Mouse (Mus musculus) small intestine, adult 2 months (tissue): ENCODE data around the gene Txnip.

Experiments used
- CTCF ChIP-seq: fragments of 200-500 bp; IDR thresholded peaks from 2 replicates; pipeline ENCODE4 v1.5.1; 2012; ENCODE audit warnings: low read depth, mild to moderate bottlenecking, control low read depth, inconsistent platforms, low read length, moderate library complexity, mixed read lengths; ENCODE audit not compliant: insufficient replicate concordance, insufficient read length; ENCODE audit errors: extremely low read depth
- POLR2A ChIP-seq: fragments of 200-500 bp; IDR thresholded peaks from 2 replicates; pipeline ENCODE4 v1.6.1; 2012; ENCODE audit warnings: low read depth, mild to moderate bottlenecking, control low read depth, inconsistent platforms, low read length, moderate library complexity

GRCm38 (mm10) chr3:96598156-96599068 is 40.7 kb downstream of the Txnip start:
- TF ChIP-seq CTCF (no peak), POLR2A (no peak; the same call in 1 of the 2 replicates)
